22 mouse cellular contexts compared by ENCODE assay signal in genomic region chr17:85681741-85682140, GRCm38 (mm10). TPM values are rescaled to one million over a fixed set of nuclear protein-coding genes. Genes with fewer than 3 reads are reported as not detected.
DNase-seq lines count a peak whose midpoint lies in the region; ATAC-seq and TF ChIP-seq lines count a peak whose summit lies in the region.
"Had no signal": no experiment of that assay in that cellular context is flagged by ENCODE, and none has a peak within 500 bp of the region (broad histone marks: within the 10 kb centered on the region; RNA-seq: fewer than 3 reads in every experiment).

No protein-coding gene starts in this region.

- H3K36me3 ChIP-seq in hindbrain, embryonic 12.5 days, result no peaks in the 10 kb centered on the region
- H3K36me3 ChIP-seq in hindbrain, embryonic 16.5 days (ENCODE audit: control insufficient read depth, insufficient read depth, low read length), result no peaks in the 10 kb centered on the region
- H3K36me3 ChIP-seq in embryonic facial prominence, embryonic 11.5 days (replicated peaks; ENCODE audit: control insufficient read depth, insufficient read depth, low read depth, low read length), result no peaks in the 10 kb centered on the region
- H3K36me3 ChIP-seq in limb, embryonic 11.5 days (ENCODE audit: control insufficient read depth, insufficient read depth, low read length), result no peaks in the 10 kb centered on the region
- H3K36me3 ChIP-seq: heart, embryonic 10.5 days; hindbrain, embryonic 13.5 days; liver, embryonic 12.5 days had no signal

- no peak for ATAC-seq in hindbrain, embryonic 12.5 days (ENCODE audit: low FRiP score)
- no peak for ATAC-seq in hindbrain, embryonic 16.5 days
- ATAC-seq in embryonic facial prominence, embryonic 11.5 days (replicated peaks; ENCODE audit: insufficient number of reproducible peaks, low FRiP score, low TSS enrichment, low read depth), result no peak
- no peak for ATAC-seq in limb, embryonic 11.5 days (ENCODE audit: insufficient number of reproducible peaks, low FRiP score, low TSS enrichment, low read depth)
- no peak for ATAC-seq in frontal cortex, adult (ENCODE audit: low TSS enrichment)
- ATAC-seq: forebrain, embryonic 13.5 days; intestine, postnatal 0 days; liver, embryonic 12.5 days had no signal

- H3K27ac ChIP-seq in hindbrain, embryonic 12.5 days, result no peak overlapping the region
- no peak overlapping the region for H3K27ac ChIP-seq in hindbrain, embryonic 16.5 days (ENCODE audit: low read depth, low read length)
- no peak overlapping the region for H3K27ac ChIP-seq in embryonic facial prominence, embryonic 11.5 days (replicated peaks; ENCODE audit: low read depth, low read length)
- H3K27ac ChIP-seq in limb, embryonic 11.5 days (replicated peaks; ENCODE audit: low read depth, low read length), result no peak overlapping the region
- H3K27ac ChIP-seq: forebrain, embryonic 13.5 days; heart, embryonic 10.5 days; hindbrain, embryonic 13.5 days; layer of hippocampus, adult 2 months; liver, embryonic 12.5 days had no signal

- H3K9ac ChIP-seq in hindbrain, embryonic 12.5 days, result no peak overlapping the region
- no peak overlapping the region for H3K9ac ChIP-seq in hindbrain, embryonic 16.5 days (ENCODE audit: low read depth, low read length)
- H3K9ac ChIP-seq in embryonic facial prominence, embryonic 11.5 days (replicated peaks; ENCODE audit: low read length), result no peak overlapping the region; the same call in 1 of the 2 replicates
- no peak overlapping the region for H3K9ac ChIP-seq in limb, embryonic 11.5 days (ENCODE audit: low read length)
- H3K9ac ChIP-seq: forebrain, embryonic 13.5 days; hindbrain, embryonic 13.5 days; liver, embryonic 12.5 days had no signal

- no peak overlapping the region for H3K4me3 ChIP-seq in hindbrain, embryonic 12.5 days
- H3K4me3 ChIP-seq in hindbrain, embryonic 16.5 days (ENCODE audit: low read length), result no peak overlapping the region
- 0 out of 2 replicates have a peak overlapping the region, but pooled peaks have one; percentile 0 for H3K4me3 ChIP-seq in embryonic facial prominence, embryonic 11.5 days (ENCODE audit: low read depth, low read length)
- no peak overlapping the region for H3K4me3 ChIP-seq in limb, embryonic 11.5 days (ENCODE audit: low read depth, low read length)
- H3K4me3 ChIP-seq: forebrain, embryonic 13.5 days; heart, embryonic 10.5 days; hindbrain, embryonic 13.5 days; layer of hippocampus, adult 2 months; liver, embryonic 12.5 days; megakaryocyte, embryonic 14.5 days had no signal

- no peak for TF ChIP-seq CTCF in brain, embryonic 14.5 days (IDR thresholded peaks at IDR 0.05; ENCODE audit: borderline replicate concordance, extremely low read depth, insufficient read depth, insufficient read length)

- H3K27me3 ChIP-seq in hindbrain, embryonic 12.5 days, result peaks cover 99% of the 10 kb centered on the region
- H3K27me3 ChIP-seq in hindbrain, embryonic 16.5 days (replicated peaks; ENCODE audit: control insufficient read depth, insufficient read depth, low read length), result peaks cover 63% of the 10 kb centered on the region
- peaks cover 18% of the 10 kb centered on the region for H3K27me3 ChIP-seq in embryonic facial prominence, embryonic 11.5 days (ENCODE audit: control insufficient read depth, insufficient read depth, low read length)
- H3K27me3 ChIP-seq in limb, embryonic 11.5 days (ENCODE audit: control insufficient read depth, insufficient read depth, low read length), result peaks cover 82% of the 10 kb centered on the region
- H3K27me3 ChIP-seq: CH12.LX had no signal

- H3K4me2 ChIP-seq in hindbrain, embryonic 12.5 days (replicated peaks), result 0 out of 2 replicates have a peak overlapping the region, but pooled peaks have one; percentile 22
- H3K4me2 ChIP-seq in hindbrain, embryonic 16.5 days (ENCODE audit: low read length), result no peak overlapping the region
- peak overlapping the region; percentile 5; the same call in 1 of the 2 replicates for H3K4me2 ChIP-seq in embryonic facial prominence, embryonic 11.5 days (ENCODE audit: low read depth, low read length)
- no peak overlapping the region for H3K4me2 ChIP-seq in limb, embryonic 11.5 days (ENCODE audit: low read depth, severe bottlenecking)
- H3K4me2 ChIP-seq: forebrain, embryonic 13.5 days; hindbrain, embryonic 13.5 days; liver, embryonic 12.5 days had no signal

- TF ChIP-seq POLR2A in brain, embryonic 14.5 days (IDR thresholded peaks at IDR 0.05; ENCODE audit: borderline replicate concordance, extremely low read depth, insufficient read depth, insufficient read length, poor library complexity, severe bottlenecking), result no peak

- H3K9me3 ChIP-seq in hindbrain, embryonic 12.5 days (replicated peaks), result no peaks in the 10 kb centered on the region; the same call in 1 of the 2 replicates
- H3K9me3 ChIP-seq in hindbrain, embryonic 16.5 days (ENCODE audit: control insufficient read depth, low read length), result no peaks in the 10 kb centered on the region
- no peaks in the 10 kb centered on the region for H3K9me3 ChIP-seq in embryonic facial prominence, embryonic 11.5 days (replicated peaks; ENCODE audit: control insufficient read depth, low read length)
- H3K9me3 ChIP-seq in limb, embryonic 11.5 days (ENCODE audit: control insufficient read depth, low read length), result no peaks in the 10 kb centered on the region
- H3K9me3 ChIP-seq: forebrain, embryonic 13.5 days; heart, embryonic 10.5 days; hindbrain, embryonic 13.5 days; liver, embryonic 12.5 days had no signal

- H3K4me1 ChIP-seq in hindbrain, embryonic 12.5 days, result peaks cover 13% of the 10 kb centered on the region
- no peaks in the 10 kb centered on the region for H3K4me1 ChIP-seq in hindbrain, embryonic 16.5 days (ENCODE audit: control insufficient read depth, insufficient read depth, low read depth, low read length)
- peaks cover 5% of the 10 kb centered on the region for H3K4me1 ChIP-seq in embryonic facial prominence, embryonic 11.5 days (ENCODE audit: control insufficient read depth, insufficient read depth, low read length)
- peaks cover 3% of the 10 kb centered on the region for H3K4me1 ChIP-seq in limb, embryonic 11.5 days (ENCODE audit: control insufficient read depth, insufficient read depth, low read length)
- H3K4me1 ChIP-seq: liver, embryonic 12.5 days had no signal

- DNase-seq in brain, embryonic 14.5 days (ENCODE audit: low read depth), result peak; percentile 2
- DNase-seq in embryonic facial prominence, embryonic 11.5 days (ENCODE audit: low spot score), result peak; percentile 53
- DNase-seq in limb, embryonic 11.5 days (ENCODE audit: low spot score), result peak; percentile 45
- DNase-seq in adipocyte (ENCODE audit: low spot score), result no peak
- DNase-seq: adrenal gland, postnatal 25 days; cerebellum, adult 11-12 months; cerebellum, postnatal 25 days; kidney, postnatal 14 days; lung, adult 2 months; right cerebral cortex, adult 18-20 months; thymus, postnatal 36 days had no signal

- WGBS in hindbrain, embryonic 12.5 days, result 9% methylated on average over 6 of the region's 6 CpGs
- WGBS in hindbrain, embryonic 16.5 days, result 8% methylated on average over 6 of the region's 6 CpGs
- 11% methylated on average over 6 of the region's 6 CpGs for WGBS in embryonic facial prominence, embryonic 11.5 days
- WGBS in limb, embryonic 11.5 days, result 5% methylated on average over 6 of the region's 6 CpGs

RNA-seq across cellular contexts. Expression of gene Six2, which starts 6.3 kb away (rescaled TPM):
- 12.5 and 15.3 TPM in 2 replicates for polyA plus RNA-seq in hindbrain, embryonic 12.5 days (2016; fragmentation: Nextera tagmentation; extraction: Ambion mirVana)
- polyA plus RNA-seq in hindbrain, embryonic 16.5 days (2015; fragmentation: Nextera tagmentation; extraction: Ambion mirVana), result 0.36 and 0.51 TPM in 2 replicates
- 1.3 and 3.1 TPM in 2 replicates for polyA plus RNA-seq in brain, embryonic 14.5 days (2012; rRNA removed)
- 42.5 and 55.0 TPM in 2 replicates for polyA plus RNA-seq in embryonic facial prominence, embryonic 11.5 days (2014; fragmentation: Nextera tagmentation; extraction: Ambion mirVana)
- polyA plus RNA-seq in limb, embryonic 11.5 days (2014; fragmentation: Nextera tagmentation; extraction: Ambion mirVana), result 7.8 and 8.4 TPM in 2 replicates

Comparison
In these comparisons a context has a peak if more than half of its experiments do, and no peak if none do; other contexts are left out.
1. H3K4me2 ChIP-seq: peak in hindbrain, embryonic 12.5 days (single experiment) and embryonic facial prominence, embryonic 11.5 days (single experiment); none in hindbrain, embryonic 16.5 days (single experiment) and limb, embryonic 11.5 days (single experiment).